Mouse (Mus musculus): ENCODE results near the gene Atp1a4.

GRCm38 (mm10) chr1:172188891-172189290 is 69.3 kb downstream of the Atp1a4 start:
- TF ChIP-seq POLR2A (IDR thresholded peaks at IDR 0.05; ENCODE audit: low read depth, low read length), result no peak
- TF ChIP-seq CTCF (IDR thresholded peaks at IDR 0.05; ENCODE audit: borderline replicate concordance, insufficient read depth, low read length), result peak; percentile 77; the same call in 1 of the 2 replicates
